Mouse (Mus musculus): Measurements from ENCODE around the gene Cers5.

Gene Cers5

DNA sequence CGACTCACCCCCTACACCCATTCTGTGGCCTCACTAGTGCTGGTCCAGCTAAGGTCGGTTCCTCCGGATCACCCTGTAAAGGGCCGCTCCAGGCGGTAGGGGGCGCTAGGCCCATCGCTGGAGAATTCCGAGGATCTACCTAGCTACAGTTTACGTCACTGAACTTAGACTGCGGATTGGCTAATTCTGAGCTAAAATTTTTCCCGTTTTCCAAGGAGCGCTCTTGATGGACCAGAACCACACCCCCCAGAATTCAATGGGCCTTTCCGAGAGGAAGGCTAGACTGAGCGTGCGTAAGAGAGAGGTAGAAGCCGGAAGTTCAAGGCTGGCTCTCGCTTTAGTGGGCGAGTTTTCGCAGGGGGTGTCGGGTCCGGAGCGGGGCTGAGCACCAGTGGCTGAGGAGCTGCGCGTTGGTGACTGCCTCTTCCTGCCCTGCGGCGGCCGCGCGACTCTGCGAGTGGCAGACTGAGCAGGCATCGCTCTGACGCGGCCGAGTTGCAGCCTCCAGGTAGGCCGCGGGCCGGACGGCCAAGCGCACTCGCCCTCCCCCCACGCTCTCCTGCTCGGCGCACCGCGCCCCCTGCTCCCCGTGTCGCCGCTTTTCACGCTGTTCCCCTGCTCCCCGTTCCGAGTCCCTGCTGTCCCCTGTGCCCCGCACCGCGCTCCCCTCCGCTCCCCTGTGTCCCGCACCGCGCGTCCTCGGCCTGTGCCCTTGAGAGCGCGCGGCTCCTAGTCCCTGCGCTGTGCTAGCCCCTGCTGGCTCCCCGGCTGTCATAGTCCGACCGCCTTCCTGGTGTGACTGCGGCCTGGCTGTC, 47.1 kb downstream of the Cers5 start, which contains the start of gene Cox14:
TSS of gene Cox14 (plus strand) at position 278 of the 815 bp plus-strand sequence.
- peak; percentile 94 to 96 for DNase-seq (ENCODE audit: low spot score in 2 of 2)

DNA sequence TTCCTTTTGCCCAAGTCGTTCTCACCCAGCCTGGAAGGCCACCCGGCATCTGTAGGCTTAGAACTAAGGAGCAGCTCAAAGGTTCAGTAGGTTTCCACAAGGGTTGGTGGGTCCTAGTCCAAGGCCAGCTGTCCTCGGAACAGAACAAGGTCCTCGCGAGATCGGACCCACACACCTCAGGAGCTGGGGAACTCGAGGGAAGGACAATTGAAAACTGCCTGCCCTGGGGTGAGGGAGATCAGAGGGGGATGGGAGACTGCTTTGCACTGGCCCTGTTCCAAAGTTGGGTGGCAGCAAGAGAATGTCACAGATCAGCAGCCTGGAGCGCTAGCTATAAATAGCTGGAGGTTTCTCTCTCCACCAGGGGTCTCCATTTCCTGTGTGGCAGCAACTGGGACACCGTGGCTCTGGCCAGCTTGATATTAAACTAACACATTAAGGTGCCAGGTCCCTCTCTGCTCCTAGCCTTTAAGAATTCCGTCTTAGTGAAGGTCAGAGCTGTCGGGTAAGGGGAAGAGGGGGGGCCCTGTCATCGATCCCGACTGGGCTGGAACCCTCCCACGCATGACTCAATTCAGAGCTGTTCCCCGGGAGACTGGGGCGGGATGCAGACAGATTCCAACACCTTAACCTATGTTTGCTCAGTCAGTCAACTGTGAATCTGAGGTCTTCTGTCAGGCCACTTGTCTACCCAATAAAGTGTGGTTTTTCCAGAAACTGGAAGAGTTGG, 48.2 kb downstream of the Cers5 start:
- DNase-seq (ENCODE audit: low spot score in 2 of 2), result no peak

DNA sequence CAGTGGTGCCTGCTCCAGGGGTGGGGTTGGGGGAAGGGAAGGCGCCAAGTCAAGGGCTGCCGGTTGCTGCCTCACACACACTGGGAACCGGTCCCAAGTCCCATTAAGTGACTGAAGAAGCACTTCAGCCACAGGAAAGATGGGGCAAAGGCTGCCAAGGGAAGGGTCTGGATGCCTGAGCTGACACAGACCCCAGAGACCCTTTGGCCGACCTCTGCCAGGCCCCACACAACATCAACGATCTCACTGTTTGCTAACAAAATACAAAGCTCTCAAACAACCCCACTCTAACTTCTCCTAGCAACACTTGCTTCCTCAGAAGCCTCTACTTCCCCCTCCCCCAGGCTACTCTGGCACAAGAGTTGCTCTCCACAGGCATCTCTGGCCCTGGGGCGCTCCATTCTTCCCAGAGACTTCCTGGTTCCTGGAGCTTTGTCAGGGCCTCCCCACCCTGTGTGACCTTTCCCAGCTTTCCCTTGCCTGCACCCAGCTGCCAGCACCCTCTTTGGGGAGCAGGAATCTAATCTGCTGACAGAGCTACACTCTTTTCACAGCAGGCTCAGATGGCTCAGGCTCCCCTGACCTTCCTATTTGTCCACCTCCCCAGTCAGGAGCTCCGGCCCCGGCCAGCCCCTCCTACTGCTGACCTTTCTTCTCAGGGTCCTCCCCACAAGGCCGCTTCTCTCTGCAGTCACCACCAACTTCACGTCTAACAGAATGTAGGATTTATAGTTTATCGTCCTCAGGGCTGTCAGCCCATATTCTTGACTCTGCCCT, 49.0 kb downstream of the Cers5 start:
- no peak for DNase-seq (ENCODE audit: low spot score in 2 of 2)

DNA sequence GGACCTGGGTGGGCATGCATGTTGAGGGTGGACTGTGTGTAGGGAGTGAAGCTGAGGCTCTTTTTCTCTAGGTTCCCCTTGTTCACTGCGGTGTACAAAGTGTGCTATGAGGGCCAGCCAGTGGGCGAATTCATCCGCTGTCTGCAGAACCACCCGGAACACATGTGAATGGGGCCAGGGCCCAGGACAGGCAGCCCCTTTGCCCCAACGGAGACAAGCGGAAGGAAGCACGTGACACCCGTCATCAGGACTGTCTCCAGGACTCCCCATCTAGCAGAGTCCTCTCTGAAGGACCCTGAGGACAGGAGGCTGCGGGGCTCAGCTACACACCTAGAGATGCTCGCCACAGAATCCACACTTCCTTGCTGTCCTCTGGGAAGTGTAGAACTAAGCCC, 49.6 kb downstream of the Cers5 start:
- DNase-seq (ENCODE audit: low spot score in 2 of 2), result no peak

DNA sequence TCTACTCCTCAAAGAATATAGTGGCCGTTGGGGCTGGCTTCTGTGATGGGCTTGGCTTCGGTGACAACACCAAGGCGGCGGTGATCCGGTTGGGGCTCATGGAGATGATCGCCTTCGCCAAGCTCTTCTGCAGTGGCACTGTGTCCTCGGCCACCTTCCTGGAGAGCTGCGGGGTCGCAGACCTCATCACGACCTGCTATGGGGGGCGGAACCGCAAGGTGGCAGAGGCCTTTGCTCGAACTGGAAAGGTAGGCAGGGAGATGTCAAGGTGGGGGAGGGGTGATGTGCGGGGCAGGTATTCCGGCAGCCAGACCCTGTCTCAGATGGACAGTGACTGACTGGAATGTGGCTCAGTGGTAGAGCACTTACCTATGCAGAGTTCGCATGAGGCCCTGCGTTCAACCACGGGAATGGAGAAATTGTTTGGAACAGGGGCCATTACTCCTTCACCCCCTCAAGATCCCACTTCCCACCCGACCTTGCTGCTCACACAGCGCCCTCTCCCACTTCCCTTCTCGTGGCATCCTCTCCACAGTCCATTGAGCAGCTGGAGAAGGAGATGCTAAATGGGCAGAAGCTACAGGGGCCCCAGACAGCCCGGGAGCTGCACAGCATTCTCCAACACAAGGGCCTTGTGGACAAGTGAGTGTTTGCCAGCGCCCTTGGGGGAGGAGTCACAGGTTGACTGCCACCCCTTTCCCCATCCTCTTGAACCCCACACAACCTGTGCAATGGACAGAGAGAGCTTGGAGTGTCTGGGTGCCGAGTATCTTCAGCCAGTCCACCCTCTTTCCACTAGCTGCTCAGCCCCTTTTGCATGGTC, 50.6 kb downstream of the Cers5 start:
- no peak for DNase-seq (ENCODE audit: low spot score in 2 of 2)

DNA sequence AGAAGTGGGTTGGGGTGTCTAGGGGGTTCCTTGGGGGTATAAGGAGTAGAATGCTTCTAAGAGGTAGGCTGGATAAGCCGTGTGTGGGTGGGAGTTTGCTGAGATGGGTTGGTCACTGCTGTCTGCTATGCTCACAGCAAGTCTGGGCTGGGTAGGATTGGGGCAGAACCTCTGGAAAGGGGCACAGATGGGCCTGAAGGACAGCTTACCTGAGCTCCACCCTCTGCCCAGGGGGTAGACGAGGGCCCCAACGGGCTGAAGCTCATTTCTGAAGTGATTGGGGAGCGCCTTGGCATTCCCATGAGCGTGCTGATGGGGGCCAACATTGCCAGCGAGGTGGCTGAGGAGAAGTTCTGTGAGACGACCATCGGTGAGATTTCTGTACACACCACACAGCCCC, 52.8 kb downstream of the Cers5 start:
- DNase-seq (ENCODE audit: low spot score in 2 of 2), result no peak

DNA sequence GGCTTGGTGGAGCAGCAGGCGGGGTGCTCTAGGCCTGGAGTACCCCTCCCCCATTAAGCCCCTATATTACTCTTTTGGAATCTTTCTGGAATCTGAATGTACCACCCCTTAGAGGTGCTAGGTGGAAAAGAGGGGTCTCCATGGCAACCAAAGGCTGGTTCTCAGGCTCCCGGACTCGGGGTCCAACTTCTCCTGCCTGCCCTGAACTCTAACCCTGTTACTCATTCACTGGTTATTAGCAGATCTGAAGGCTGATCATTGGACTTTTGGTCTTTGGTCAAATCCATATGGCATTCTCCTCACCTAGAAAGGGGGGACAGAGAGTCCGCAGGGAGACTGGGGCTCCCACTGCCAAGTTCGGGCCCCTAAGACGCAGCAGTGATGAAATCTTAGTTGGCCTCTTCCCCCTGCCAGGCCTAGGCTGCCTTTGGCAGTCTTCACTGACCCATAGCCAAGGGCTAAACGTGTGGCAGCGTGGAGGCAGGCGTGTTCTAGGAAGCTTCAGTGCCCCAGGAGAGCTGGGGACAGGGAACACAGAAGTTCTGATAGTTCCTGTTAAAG, 54.1 kb downstream of the Cers5 start:
- no peak for DNase-seq (ENCODE audit: low spot score in 2 of 2)

DNA sequence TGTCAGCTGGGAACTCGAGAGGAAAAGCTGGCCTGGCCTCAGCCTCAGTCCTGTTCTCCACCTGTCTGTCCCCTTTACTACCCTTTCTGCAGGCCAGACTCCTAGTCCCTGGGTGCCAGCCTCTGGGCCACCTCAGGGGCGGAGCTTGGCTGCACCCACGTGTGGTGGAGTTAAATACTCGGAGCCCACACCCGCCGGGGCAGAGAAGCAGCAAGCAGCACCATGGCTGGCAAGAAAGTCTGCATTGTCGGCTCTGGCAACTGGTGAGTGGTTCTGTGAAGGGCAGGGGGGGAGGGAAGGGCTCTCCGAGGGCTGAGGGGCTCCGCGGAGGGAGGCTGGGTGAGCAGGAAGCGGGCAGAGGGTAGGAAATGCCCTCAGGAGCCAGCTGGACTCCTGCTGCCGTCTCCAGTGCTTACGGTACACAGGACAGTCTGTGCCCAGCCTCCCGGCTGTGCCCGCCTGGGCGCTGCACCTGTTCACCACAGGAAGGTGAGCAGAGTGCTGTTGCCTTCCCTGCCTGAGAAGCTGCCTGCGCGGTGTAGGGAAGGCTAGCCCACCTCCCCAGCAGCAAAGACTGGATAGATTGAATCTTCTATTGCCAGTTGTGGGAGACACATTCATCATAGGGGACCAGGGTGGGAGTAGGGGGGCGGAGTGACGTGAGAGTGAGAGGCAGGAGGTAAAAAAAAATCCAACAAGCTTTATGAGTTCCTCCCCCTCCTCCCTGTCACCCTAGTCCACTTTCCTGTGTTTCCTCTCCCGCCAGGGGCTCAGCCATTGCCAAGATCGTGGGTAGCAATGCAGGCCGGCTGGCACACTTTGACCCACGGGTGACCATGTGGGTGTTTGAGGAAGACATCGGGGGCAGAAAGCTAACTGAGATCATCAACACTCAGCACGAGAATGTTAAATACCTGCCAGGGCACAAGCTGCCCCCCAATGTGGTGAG, 55.0 kb downstream of the Cers5 start, which contains the start of gene Gpd1:
TSS of gene Gpd1 (plus strand) at position 130 of the 949 bp plus-strand sequence.
- no peak for DNase-seq (ENCODE audit: low spot score in 2 of 2)

DNA sequence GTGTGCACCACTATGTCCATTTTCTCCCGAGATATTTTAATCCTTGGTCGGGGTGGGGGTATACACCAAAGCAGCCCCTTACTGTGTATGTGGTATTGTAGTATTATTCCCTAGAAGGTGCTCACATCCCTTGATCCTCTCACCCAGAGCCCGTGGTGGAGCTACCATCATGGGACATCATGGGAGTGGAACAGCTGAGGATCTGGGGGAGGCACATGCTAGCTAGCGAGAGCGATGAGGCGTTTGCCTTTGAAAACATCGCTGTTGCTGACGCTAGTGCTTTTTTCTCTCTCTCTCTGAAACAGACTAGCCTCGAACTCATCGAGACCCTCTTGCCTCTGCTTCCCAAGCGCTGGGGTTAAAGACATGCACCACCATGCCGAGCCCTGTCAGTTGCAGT, 55.9 kb downstream of the Cers5 start:
- no peak for DNase-seq (ENCODE audit: low spot score in 2 of 2)

DNA sequence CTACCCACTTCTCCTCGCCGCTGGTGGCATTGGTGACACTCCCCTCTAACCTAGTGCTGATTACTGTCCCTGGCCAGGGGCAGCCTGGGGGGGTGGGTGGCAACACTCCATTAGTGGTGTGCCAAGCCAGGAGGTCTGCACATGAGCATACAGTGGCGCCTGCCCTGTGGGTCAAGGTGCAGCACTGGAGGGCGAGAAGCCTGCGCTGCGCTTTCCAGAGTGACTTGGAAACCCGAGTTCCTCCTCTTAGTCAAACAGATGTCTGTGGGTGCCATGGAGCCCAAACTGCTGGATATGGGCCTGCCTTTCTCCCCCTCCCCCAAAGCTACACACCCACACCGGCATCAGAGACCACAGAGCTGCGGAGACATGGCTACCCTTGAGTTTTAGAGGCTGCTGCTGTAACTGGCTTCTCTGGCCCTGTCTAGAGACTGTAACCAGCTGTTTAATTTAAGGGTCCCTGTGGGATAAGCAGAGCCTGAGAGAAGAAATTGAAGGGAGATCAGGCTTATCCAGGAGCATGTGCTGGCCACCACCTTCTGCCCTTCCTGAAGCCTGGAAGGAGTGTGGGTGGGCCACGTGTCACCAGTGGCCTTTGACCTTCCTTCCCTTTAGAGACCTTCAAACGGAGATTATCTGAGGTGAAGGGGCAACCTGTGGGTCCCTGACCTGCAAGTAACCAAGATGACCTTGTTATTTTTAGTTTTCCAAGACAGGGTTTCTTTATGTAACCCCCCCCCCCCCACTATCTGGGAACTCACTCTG, 56.5 kb downstream of the Cers5 start:
- no peak for DNase-seq (ENCODE audit: low spot score in 2 of 2)

DNA sequence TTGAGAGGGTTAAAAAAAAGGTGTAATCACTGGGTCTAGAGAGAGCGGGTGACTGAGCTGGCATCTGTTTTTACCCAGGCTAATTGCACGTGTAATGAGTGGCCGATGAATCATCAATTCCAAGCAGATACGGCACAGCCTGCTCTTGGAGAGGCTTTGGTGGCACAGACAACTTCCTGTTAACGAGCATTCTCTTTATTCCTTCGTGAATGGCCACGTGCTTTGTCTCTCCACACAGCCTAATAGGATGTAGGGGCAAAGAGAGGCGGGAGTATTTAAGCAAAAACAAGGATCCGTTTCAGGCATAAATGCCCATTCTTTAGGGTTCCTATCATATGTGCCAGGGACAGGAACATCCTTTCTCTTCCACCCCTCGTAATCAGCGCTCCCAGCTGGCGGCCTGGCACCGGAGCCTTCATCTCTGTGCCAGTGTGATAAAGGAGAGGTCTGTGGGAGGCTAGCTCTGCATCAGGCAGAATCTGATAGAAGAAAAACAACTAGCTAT, 57.3 kb downstream of the Cers5 start:
- DNase-seq (ENCODE audit: low spot score in 2 of 2), result no peak

DNA sequence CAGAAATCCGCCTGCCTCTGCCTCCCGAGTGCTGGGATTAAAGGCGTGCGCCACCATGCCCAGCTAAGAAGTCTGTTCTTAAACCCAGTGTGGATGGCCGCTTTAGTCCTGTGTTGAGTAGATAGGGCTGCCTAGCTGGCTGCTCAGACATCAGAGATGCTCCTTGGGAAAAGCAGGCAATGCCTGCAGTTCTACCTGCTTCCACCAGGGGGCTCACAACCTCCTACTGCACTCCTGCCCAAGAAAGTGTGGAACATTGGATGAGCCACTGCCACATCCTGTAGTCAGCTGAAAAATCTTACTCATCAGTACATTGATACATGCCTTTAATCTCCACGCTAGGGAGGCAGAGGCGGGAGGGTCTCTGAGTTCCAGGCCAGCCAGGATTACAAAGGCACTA, 57.8 kb downstream of the Cers5 start:
- DNase-seq (ENCODE audit: low spot score in 2 of 2), result peak; percentile 46 to 58

DNA sequence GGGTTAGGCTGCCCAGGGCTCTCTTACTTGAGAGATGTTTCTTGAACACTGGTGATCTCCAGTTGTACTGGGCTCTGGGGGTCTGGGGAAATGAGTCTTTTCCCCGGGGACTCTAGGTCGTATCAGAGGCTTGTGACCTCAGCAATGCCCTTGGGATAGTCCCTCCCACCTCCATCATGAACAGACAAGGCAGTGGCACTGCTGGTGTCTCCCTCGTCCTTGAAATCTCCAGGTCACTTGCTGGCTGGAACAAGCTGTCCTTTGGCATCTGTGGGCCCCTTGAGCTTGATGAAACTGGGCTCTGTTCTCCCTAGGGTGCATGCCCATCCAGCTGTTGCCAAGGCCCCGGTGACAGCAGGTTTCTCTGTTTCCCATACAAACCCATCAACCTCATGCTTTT, 58.5 kb downstream of the Cers5 start:
- DNase-seq (ENCODE audit: low spot score in 2 of 2), result no peak

DNA sequence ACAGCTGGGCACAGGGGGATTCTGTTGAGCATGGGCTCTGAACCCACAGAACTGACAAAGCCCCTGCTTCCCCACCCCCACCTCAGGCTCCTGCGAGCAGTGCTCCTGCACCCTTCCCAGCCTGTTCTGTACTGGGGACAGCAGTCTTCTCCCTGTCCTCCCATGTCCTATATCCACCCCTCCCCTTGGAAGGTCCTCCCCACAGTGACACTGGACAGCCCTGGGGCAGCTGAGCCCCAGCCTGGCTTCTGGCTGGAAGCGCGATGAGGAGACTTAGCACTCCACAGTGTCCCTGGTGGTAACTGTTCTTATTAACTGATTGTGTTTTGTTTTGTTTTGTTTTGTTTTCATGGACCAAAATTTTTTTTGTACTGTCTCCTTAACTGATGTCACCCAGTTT, 59.1 kb downstream of the Cers5 start:
- DNase-seq (ENCODE audit: low spot score in 2 of 2), result no peak

DNA sequence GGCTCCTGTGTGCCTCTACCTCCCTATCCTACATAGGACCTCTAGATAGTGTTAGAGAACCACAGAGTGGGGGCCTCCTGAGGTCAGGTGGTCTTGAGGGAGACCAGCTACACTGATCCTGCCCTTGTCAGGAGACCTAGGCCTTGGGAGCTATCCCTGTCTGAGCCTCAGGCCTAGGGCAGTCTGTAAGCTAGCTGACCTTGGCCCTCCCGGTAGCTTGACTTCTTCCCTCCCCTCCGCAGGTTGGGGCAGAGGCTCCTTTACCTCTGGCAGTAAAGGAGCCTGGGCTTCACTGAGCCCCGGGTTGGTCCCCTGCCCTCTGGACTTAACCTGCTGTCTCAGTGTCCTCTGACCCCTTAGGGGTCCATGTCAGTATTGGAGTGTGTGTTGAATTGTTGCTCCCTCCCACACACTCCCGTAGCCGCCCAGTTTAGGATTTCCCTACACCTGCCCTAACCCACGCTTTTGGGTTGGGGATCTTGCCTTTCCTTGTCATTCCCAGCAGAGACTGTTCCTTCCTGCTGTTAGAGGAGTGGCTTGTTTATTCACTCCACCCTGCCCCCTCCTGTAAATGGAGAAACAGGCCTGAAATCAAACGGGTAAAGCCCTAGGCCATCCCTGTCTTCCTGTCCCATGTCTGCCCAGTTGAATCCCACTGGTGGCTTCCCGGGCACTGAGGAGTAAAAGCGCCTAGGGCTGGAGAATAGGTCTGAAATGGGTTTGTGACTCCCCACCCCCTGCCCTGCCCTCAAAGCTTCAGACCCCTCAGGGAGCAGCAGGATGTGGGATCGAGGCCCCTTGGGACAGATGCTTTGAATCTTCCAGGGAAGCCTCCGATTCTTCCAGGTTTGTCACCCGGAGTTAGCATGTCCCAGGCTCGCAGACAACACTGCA, 59.8 kb downstream of the Cers5 start:
- DNase-seq (ENCODE audit: low spot score in 2 of 2), result no peak

DNA sequence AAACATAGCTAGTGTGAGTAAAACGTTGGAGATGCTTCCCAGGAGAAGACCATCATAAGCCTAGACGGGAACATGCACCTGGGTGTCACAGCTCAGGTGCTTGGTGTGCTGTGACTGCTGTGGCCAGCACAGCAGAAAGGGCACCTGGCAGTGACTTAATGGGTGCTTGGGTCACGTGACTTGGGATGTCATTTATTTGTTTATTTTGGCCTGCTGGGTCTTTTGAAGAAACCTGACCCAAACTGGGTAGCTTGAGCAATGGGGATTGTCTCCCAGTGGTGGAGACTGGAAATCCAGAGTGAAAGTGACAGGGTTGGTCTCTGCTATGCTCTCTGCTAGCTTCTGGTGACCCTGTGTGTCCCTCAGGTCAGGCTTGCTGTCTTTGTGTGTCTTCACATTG, 61.2 kb downstream of the Cers5 start:
- DNase-seq (ENCODE audit: low spot score in 2 of 2), result no peak

DNA sequence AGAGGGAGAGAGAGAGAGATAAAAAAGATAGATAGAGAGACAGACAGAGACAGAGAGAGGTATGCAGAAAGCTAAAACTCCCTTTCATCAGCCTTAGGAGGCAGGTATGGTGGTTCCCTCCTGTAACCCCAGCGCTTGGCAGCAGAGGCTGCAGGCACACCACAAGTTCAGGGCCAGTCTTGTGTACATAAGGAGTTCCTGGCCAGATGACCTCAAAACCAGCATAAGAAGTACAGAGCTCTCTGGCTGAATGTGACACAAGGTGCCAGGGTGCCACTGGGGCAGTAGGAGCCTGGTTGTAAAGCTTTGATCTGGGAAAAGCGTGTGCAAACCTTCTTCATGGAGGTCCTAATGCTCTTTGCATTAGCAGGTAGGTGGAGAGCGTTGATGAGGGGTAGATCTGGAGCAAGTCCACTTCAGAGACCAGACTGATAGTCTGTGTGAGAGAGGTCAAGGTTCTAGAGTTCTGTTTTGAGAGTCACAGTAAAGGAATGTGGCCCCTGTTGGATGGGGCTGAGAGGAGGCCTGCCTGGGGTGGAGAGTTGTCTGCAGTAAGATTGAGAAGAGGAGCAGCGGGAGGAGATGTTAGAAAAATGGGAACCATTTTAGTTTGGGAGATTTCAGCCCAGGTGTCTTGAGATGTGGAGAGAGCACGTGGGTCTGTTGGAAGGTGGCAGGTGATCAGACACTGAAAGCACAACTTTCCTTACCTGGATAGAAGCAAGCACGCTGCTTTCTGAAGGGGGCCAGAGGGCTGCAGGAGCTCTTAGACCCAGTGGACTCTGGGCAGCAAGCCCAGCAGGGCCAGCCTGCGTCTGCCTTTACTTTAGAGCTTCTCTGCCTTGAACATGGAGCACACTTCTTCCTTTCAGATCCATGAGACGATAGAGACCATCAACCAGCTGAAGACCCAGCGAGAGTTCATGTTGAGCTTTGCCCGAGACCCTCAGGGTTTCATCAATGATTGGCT, 62.2 kb downstream of the Cers5 start:
- DNase-seq (ENCODE audit: low spot score in 2 of 2), result no peak
